Mouse (Mus musculus) gastrocnemius, postnatal 25 days (tissue): ENCODE results near the gene Plbd2. TPM values are rescaled to one million over a fixed set of nuclear protein-coding genes. Genes with fewer than 3 reads are reported as not detected.
"Not testable (repeated sequence)": the region's sequence is repeated elsewhere in the genome, so short reads cannot be mapped to it uniquely, and the experiment has no call there.

ENCODE experiments used
- DNase-seq: peaks from one replicate; pipeline ENCODE4 v3.0.0; 2022
- total RNA-seq, 2 experiments: library from RNA; stranded (reverse); gene quantifications; 1 replicate in 1 of 2; 2 replicates in 1 of 2; pipeline ENCODE4 v1.2.3; 2021

Gene Plbd2
- total RNA-seq, 2 experiments from 2014 or later = 29.1 to 32.6 TPM

DNA sequence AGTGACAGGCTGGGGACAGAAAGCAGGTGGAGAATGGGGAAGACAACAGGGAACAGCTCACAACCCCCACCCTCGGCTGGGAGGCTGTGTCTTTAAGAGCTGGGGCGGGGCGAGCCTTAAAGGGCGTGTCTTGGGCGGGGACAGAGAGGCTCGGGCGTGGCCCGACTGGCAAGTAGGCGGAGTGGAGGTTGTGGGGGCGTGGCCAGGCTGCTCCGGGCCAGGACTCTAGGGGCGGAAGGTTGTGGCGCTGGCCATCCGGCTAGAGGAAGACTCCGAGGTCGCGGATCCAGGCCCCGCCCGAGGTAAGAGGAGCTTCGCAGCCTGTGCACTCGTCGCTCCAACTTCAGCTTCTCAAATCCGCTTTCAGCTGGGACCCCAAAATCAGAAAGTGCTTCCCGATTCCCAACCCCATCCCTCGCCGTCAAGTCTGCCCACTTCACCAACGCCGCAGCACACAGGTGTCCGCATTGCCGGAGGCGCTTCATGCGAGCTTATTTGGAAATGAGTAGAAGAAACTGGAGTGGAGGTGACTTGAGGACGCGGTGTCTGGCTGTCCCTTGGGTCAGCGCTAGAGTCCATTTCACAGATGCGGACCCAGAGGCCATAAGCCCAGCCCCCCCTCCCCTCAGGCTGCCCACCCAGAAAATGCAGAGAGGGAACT is 7.7 kb upstream of the Plbd2 start, which contains the start of gene Slc8b1:
Gene Slc8b1 (plus strand): TSS at position 187 of the 661 bp plus-strand sequence.
- DNase-seq = peak; percentile 94

- DNase-seq = no peak
Observed at GRCm38 (mm10) chr5:120507311-120507710, 3.9 kb upstream of the Plbd2 start.

DNA sequence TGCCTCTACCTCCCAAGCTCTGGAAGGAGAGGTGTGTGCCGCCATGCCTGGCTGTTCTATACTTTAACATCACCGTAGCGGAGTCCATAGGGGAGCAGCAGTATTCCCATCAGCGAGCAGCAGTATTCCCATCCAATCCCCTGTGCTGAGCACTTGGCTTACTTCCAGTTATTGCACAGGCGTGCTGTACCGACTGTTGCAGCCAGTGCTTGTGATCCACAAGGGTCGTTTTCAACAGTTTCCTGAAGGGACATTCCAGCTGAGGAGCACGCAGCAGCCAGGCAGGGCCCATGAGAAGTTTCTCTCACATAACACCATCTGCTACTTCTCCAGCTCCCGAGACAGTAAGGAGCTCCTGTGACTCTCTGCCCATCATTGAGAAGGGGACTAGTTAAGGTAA is 3.1 kb upstream of the Plbd2 start:
- DNase-seq = no peak

DNA sequence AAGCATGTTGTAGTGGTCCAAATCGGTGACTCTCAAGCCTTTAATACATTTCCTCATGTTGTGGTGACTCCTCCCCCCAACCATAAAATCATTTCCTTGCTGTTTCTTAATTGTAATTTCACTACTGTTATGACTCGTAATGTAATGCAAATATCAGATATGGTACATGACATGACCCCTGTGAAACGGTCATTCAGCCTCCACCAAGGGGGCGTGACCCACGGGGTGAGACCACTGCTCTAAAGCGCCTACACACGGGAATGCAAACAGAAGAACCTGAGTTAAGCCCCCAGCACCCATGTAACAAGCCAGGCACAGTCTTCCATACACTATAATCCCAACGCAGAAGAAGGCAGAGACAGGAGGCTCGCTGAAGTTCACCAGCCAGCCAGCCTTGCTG is 2.4 kb upstream of the Plbd2 start:
- DNase-seq = no peak

GRCm38 (mm10) chr5:120505368-120505767 is 1.9 kb upstream of the Plbd2 start:
- peak; percentile 75 for DNase-seq

GRCm38 (mm10) chr5:120502675-120503143 is 716 bp downstream of the Plbd2 start:
- no peak for DNase-seq

- DNase-seq = no peak
Observed at GRCm38 (mm10) chr5:120502147-120502621, 1.2 kb downstream of the Plbd2 start.

DNA sequence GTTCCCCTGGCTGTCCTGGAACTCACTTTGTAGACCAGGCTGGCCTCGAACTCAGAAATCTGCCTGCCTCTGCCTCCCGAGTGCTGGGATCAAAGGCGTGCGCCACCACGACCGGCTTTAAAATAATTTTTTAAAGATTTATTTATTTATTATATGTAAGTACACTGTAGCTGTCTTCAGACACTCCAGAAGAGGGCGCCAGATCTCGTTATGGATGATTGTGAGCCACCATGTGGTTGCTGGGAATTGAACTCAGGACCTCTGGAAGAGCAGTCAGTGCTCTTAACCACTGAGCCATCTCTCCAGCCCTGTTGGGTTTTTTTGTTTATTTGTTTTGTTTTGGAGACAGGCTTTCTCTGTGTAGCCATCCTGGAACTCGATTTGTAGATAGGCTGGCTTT is 2.8 kb downstream of the Plbd2 start:
- not testable (repeated sequence) for DNase-seq

- DNase-seq = no peak
Observed at GRCm38 (mm10) chr5:120499202-120499601, 4.2 kb downstream of the Plbd2 start.

DNA sequence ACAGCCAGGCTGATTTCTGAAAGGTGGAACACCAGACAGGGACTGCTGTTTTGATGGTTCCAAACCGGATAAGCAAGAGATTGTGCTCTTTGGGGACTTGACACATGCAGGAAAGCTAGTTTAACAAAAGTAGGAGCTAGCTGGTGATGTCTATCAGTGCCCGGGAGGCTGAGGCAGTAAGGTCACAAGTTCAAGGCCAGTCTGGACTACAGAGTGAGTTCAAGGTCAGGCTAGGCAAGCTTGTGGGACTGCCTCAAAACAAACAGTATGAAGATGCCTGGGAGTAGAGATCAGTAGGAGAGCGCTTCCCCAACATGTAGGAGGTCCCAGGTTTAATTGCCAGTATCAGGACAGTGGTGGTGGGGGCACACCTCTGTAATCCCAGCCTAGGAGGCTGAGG is 6.4 kb downstream of the Plbd2 start:
- no peak for DNase-seq

- no peak for DNase-seq
Observed at GRCm38 (mm10) chr5:120495703-120496226, 7.7 kb downstream of the Plbd2 start.

GRCm38 (mm10) chr5:120495064-120495702 is 8.2 kb downstream of the Plbd2 start:
- DNase-seq = peak; percentile 35

- no peak for DNase-seq
Observed at GRCm38 (mm10) chr5:120493873-120494395, 9.5 kb downstream of the Plbd2 start.

GRCm38 (mm10) chr5:120493440-120493839 is 10.0 kb downstream of the Plbd2 start:
- no peak for DNase-seq

DNA sequence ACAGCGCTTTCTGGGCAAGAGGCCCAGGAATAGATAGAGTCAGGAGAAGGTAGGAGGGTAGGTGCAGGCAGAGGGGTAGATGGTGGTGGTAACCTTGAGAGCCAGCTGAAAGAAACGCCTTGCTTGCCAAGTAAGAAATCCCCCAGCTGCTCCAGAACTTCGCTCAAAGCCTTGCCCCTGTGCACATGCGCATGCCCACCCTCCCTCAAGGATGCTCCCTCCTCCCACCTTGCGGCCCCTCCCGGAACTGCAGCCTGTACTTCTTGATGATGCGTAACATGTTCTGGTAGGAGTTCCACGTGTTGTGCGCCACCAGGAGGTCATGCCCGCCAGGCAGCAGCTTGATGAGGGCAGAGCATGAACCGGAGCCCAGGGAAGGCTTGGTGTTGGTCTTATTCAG is 11.0 kb downstream of the Plbd2 start:
- DNase-seq = no peak

DNA sequence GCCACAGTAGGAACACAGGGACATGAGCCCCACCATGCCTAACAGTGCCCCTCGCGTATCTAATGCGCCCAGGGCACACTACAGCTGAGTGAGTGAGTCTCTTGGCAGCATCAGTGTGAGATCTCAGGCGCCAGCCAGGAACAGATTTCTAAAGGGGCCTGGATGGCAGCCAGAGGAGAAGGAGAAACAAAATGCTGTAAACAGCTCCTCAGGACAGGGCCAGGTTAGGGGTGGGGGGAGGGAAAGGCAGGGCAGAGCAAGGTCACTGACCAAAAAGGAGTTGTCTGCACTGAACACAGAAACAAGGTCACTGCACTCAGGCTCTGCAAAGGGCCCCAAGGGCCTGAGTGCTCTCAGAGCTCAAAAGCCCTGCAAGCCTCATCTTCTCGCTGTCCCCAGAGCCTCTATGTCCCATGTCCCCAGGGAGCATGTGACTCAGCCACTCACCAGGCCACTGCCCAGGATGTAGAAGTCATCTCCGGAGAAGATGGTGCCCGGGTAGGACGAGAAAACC is 12.7 kb downstream of the Plbd2 start:
- peak; percentile 56 for DNase-seq

- DNase-seq = no peak
Observed at GRCm38 (mm10) chr5:120487844-120488243, 15.6 kb downstream of the Plbd2 start.

- DNase-seq = no peak
Observed at GRCm38 (mm10) chr5:120483399-120483798, 20.0 kb downstream of the Plbd2 start.

- DNase-seq = no peak
Observed at GRCm38 (mm10) chr5:120481205-120481604, 22.2 kb downstream of the Plbd2 start.

GRCm38 (mm10) chr5:120479538-120479937 is 23.9 kb downstream of the Plbd2 start:
- no peak for DNase-seq

DNA sequence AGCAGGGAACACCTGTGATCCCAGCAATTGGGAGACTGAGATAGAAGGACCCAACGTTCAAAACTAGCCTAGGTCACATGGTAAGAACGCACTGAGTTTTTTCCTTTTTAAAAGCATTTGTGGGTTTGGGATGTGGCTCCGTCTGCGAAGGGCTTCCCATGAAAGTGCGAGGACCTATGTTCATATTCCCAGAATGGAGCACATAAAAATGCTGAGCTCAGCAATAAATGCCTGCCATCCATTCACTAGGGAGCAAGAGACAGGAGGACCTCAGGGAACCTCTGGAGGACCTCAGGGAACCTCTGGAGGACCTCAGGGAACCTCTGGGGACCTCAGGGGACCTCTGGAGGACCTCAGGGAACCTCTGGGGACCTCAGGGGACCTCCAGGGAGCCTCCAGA is 25.4 kb downstream of the Plbd2 start:
- DNase-seq = no peak

GRCm38 (mm10) chr5:120476296-120476695 is 27.1 kb downstream of the Plbd2 start, which contains the start of gene Sds:
Gene Sds (plus strand): TSS chr5:120476526.
- no peak for DNase-seq

DNA sequence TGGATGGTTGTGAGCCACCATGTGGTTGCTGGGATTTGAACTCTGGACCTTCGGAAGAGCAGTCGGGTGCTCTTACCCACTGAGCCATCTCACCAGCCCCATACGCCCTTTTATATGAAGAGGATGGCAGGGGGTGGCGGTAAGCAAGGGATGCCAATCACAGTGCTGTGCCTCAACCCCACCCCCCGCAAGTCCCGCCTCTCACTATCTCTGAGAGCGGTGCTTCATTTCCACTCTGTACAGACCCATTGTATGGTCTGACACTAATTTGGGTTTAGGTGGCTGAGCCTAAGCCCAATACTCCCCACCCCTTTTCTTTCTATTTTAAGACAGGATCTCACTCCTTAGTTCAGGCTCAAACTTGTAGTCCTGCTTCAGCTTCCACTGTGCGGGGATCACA is 27.6 kb downstream of the Plbd2 start:
- no peak for DNase-seq
